Mouse (Mus musculus): ENCODE data around the gene Tmem108. TPM values are rescaled to one million over a fixed set of nuclear protein-coding genes. Genes with fewer than 3 reads are reported as not detected.

The Tmem108 gene
- polyA plus RNA-seq, 1 experiment from 2014 or later, result 33.2 TPM

- no peak overlapping the region for H3K4me2 ChIP-seq (ENCODE audit: low read length)
- DNase-seq (peak; percentile 30), ATAC-seq (ENCODE audit: low FRiP score, low TSS enrichment) (no peak)
- no peaks in the 10 kb centered on the region for H3K36me3 ChIP-seq (ENCODE audit: control insufficient read depth, insufficient read depth, low read length)
- H3K27me3 ChIP-seq (ENCODE audit: control insufficient read depth, insufficient read depth, low read length), result no peaks in the 10 kb centered on the region
- peaks cover 15% of the 10 kb centered on the region for H3K4me1 ChIP-seq (ENCODE audit: control insufficient read depth, insufficient read depth, low read length)
- peak overlapping the region; percentile 13; the same call in 1 of the 2 replicates for H3K27ac ChIP-seq (replicated peaks; ENCODE audit: low read depth, low read length)
- no peak overlapping the region for H3K9ac ChIP-seq (replicated peaks; ENCODE audit: low read length)
- H3K4me3 ChIP-seq (replicated peaks; ENCODE audit: low read depth, low read length), result no peak overlapping the region
- 4% methylated on average over 9 of the region's 9 CpGs for WGBS
- no peaks in the 10 kb centered on the region for H3K9me3 ChIP-seq (ENCODE audit: control insufficient read depth, low read length)
Measured at GRCm38 (mm10) chr9:103628861-103629469, 132.7 kb downstream of the Tmem108 start.

- Histone ChIP-seq H3K27me3 (ENCODE audit: control insufficient read depth, insufficient read depth, low read length) (no peaks in the 10 kb centered on the region), H3K9ac (replicated peaks; ENCODE audit: low read length) (no peak overlapping the region), H3K4me2 (ENCODE audit: low read length) (no peak overlapping the region), H3K27ac (replicated peaks; ENCODE audit: low read depth, low read length) (no peak overlapping the region), H3K4me3 (replicated peaks; ENCODE audit: low read depth, low read length) (no peak overlapping the region), H3K4me1 (ENCODE audit: control insufficient read depth, insufficient read depth, low read length) (peaks cover 15% of the 10 kb centered on the region), H3K9me3 (ENCODE audit: control insufficient read depth, low read length) (no peaks in the 10 kb centered on the region), H3K36me3 (ENCODE audit: control insufficient read depth, insufficient read depth, low read length) (no peaks in the 10 kb centered on the region)
- WGBS, result 84% methylated on average over 8 of the region's 8 CpGs
- DNase-seq (no peak), ATAC-seq (ENCODE audit: low FRiP score, low TSS enrichment) (no peak)
Measured at GRCm38 (mm10) chr9:103627404-103627900, 134.2 kb downstream of the Tmem108 start.

- Histone ChIP-seq H3K4me3 (replicated peaks; ENCODE audit: low read depth, low read length) (no peak overlapping the region), H3K4me1 (ENCODE audit: control insufficient read depth, insufficient read depth, low read length) (peaks cover 15% of the 10 kb centered on the region), H3K9ac (replicated peaks; ENCODE audit: low read length) (no peak overlapping the region), H3K36me3 (ENCODE audit: control insufficient read depth, insufficient read depth, low read length) (no peaks in the 10 kb centered on the region), H3K4me2 (ENCODE audit: low read length) (no peak overlapping the region), H3K27ac (replicated peaks; ENCODE audit: low read depth, low read length) (no peak overlapping the region), H3K27me3 (ENCODE audit: control insufficient read depth, insufficient read depth, low read length) (no peaks in the 10 kb centered on the region), H3K9me3 (ENCODE audit: control insufficient read depth, low read length) (no peaks in the 10 kb centered on the region)
- WGBS, result 85% methylated on average over 4 of the region's 4 CpGs
- no peak for DNase-seq
- ATAC-seq (ENCODE audit: low FRiP score, low TSS enrichment), result no peak
Measured at GRCm38 (mm10) chr9:103626156-103626555, 135.5 kb downstream of the Tmem108 start.

DNA sequence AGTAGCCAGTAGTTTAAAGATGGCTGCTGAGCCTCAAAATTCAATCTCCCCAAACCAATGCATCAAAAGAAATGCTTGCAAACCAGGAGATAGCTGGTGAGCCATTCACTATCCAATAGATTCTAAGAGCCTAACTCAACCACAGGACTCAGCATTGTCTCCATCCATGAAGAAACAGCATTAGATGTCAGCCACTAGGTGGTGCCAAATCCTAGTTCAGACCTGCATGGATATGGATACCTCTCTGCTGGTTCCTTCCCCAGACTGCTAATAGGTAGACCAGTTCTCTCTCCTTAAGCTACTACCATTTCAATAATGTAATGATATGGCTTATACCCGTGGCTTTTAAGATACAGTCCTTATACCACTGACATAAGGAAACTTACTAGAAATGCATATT, 137.0 kb downstream of the Tmem108 start:
- Histone ChIP-seq H3K27me3 (ENCODE audit: control insufficient read depth, insufficient read depth, low read length) (no peaks in the 10 kb centered on the region), H3K4me3 (replicated peaks; ENCODE audit: low read depth, low read length) (no peak overlapping the region), H3K36me3 (ENCODE audit: control insufficient read depth, insufficient read depth, low read length) (no peaks in the 10 kb centered on the region), H3K4me2 (ENCODE audit: low read length) (no peak overlapping the region), H3K9ac (replicated peaks; ENCODE audit: low read length) (no peak overlapping the region), H3K4me1 (ENCODE audit: control insufficient read depth, insufficient read depth, low read length) (peaks cover 14% of the 10 kb centered on the region), H3K9me3 (ENCODE audit: control insufficient read depth, low read length) (no peaks in the 10 kb centered on the region), H3K27ac (replicated peaks; ENCODE audit: low read depth, low read length) (no peak overlapping the region)
- ATAC-seq (ENCODE audit: low FRiP score, low TSS enrichment) (no peak), DNase-seq (peak; percentile 83)
- 63% methylated on average over 1 of the region's 1 CpGs for WGBS

GRCm38 (mm10) chr9:103623560-103624316, 137.9 kb downstream of the Tmem108 start:
- ATAC-seq (ENCODE audit: low FRiP score, low TSS enrichment), result no peak
- Histone ChIP-seq H3K4me1 (ENCODE audit: control insufficient read depth, insufficient read depth, low read length) (peaks cover 5% of the 10 kb centered on the region), H3K9me3 (ENCODE audit: control insufficient read depth, low read length) (no peaks in the 10 kb centered on the region), H3K9ac (replicated peaks; ENCODE audit: low read length) (no peak overlapping the region), H3K36me3 (ENCODE audit: control insufficient read depth, insufficient read depth, low read length) (no peaks in the 10 kb centered on the region), H3K4me3 (replicated peaks; ENCODE audit: low read depth, low read length) (no peak overlapping the region), H3K27ac (replicated peaks; ENCODE audit: low read depth, low read length) (no peak overlapping the region), H3K27me3 (ENCODE audit: control insufficient read depth, insufficient read depth, low read length) (no peaks in the 10 kb centered on the region), H3K4me2 (ENCODE audit: low read length) (no peak overlapping the region)
- no peak for DNase-seq
- WGBS, result 62% methylated on average over 19 of the region's 19 CpGs

GRCm38 (mm10) chr9:103622988-103623387, 138.6 kb downstream of the Tmem108 start:
- Histone ChIP-seq H3K27me3 (ENCODE audit: control insufficient read depth, insufficient read depth, low read length) (no peaks in the 10 kb centered on the region), H3K9me3 (ENCODE audit: control insufficient read depth, low read length) (no peaks in the 10 kb centered on the region), H3K9ac (replicated peaks; ENCODE audit: low read length) (no peak overlapping the region), H3K4me2 (ENCODE audit: low read length) (no peak overlapping the region), H3K4me3 (replicated peaks; ENCODE audit: low read depth, low read length) (no peak overlapping the region), H3K4me1 (ENCODE audit: control insufficient read depth, insufficient read depth, low read length) (no peaks in the 10 kb centered on the region), H3K27ac (replicated peaks; ENCODE audit: low read depth, low read length) (no peak overlapping the region), H3K36me3 (ENCODE audit: control insufficient read depth, insufficient read depth, low read length) (no peaks in the 10 kb centered on the region)
- 93% methylated on average over 5 of the region's 5 CpGs for WGBS
- DNase-seq (no peak), ATAC-seq (ENCODE audit: low FRiP score, low TSS enrichment) (no peak)

GRCm38 (mm10) chr9:103621870-103622269, 139.8 kb downstream of the Tmem108 start:
- 97% methylated on average over 2 of the region's 2 CpGs for WGBS
- Histone ChIP-seq H3K4me2 (ENCODE audit: low read length) (no peak overlapping the region), H3K9ac (replicated peaks; ENCODE audit: low read length) (no peak overlapping the region), H3K9me3 (ENCODE audit: control insufficient read depth, low read length) (no peaks in the 10 kb centered on the region), H3K27me3 (ENCODE audit: control insufficient read depth, insufficient read depth, low read length) (no peaks in the 10 kb centered on the region), H3K4me3 (replicated peaks; ENCODE audit: low read depth, low read length) (no peak overlapping the region), H3K36me3 (ENCODE audit: control insufficient read depth, insufficient read depth, low read length) (no peaks in the 10 kb centered on the region), H3K4me1 (ENCODE audit: control insufficient read depth, insufficient read depth, low read length) (no peaks in the 10 kb centered on the region), H3K27ac (replicated peaks; ENCODE audit: low read depth, low read length) (no peak overlapping the region)
- no peak for DNase-seq
- no peak for ATAC-seq (ENCODE audit: low FRiP score, low TSS enrichment)

- DNase-seq (no peak), ATAC-seq (ENCODE audit: low FRiP score, low TSS enrichment) (no peak)
- no peaks in the 10 kb centered on the region for H3K4me1 ChIP-seq (ENCODE audit: control insufficient read depth, insufficient read depth, low read length)
- H3K27ac ChIP-seq (replicated peaks; ENCODE audit: low read depth, low read length), result no peak overlapping the region
- H3K4me2 ChIP-seq (ENCODE audit: low read length), result no peak overlapping the region
- 0 out of 2 replicates have a peak, but pooled peaks cover 3% of the 10 kb centered on the region for H3K9me3 ChIP-seq (ENCODE audit: control insufficient read depth, low read length)
- no peak overlapping the region for H3K4me3 ChIP-seq (replicated peaks; ENCODE audit: low read depth, low read length)
- no peaks in the 10 kb centered on the region for H3K36me3 ChIP-seq (ENCODE audit: control insufficient read depth, insufficient read depth, low read length)
- no peaks in the 10 kb centered on the region for H3K27me3 ChIP-seq (ENCODE audit: control insufficient read depth, insufficient read depth, low read length)
- WGBS, result 94% methylated on average over 8 of the region's 8 CpGs
- H3K9ac ChIP-seq (replicated peaks; ENCODE audit: low read length), result no peak overlapping the region
Measured at GRCm38 (mm10) chr9:103620517-103621212, 141.0 kb downstream of the Tmem108 start.
